Mouse (Mus musculus): ENCODE results near the gene Zbtb7a.
"Not testable (repeated sequence)": the region's sequence is repeated elsewhere in the genome, so short reads cannot be mapped to it uniquely, and the experiment has no call there.

Gene Zbtb7a

GRCm38 (mm10) chr10:81168521-81169244, 33.7 kb downstream of the Zbtb7a start:
- DNase-seq (ENCODE audit: low spot score in 2 of 2) = peak; percentile 88 to 92

GRCm38 (mm10) chr10:81169411-81169900, 34.4 kb downstream of the Zbtb7a start:
- not testable (repeated sequence) for DNase-seq (ENCODE audit: low spot score in 2 of 2)

- DNase-seq (ENCODE audit: low spot score in 2 of 2) = peak; percentile 83 to 94
Observed at GRCm38 (mm10) chr10:81173132-81173531, 38.1 kb downstream of the Zbtb7a start.

GRCm38 (mm10) chr10:81174617-81175344, 39.8 kb downstream of the Zbtb7a start:
- DNase-seq (ENCODE audit: low spot score in 2 of 2) = peak; percentile 91 to 97

GRCm38 (mm10) chr10:81175345-81175701, 40.3 kb downstream of the Zbtb7a start:
- not testable (repeated sequence) for DNase-seq (ENCODE audit: low spot score in 2 of 2)

GRCm38 (mm10) chr10:81175936-81176465, 41.0 kb downstream of the Zbtb7a start:
- DNase-seq (ENCODE audit: low spot score in 2 of 2) = no peak

GRCm38 (mm10) chr10:81176466-81177271, 41.6 kb downstream of the Zbtb7a start, which contains the start of gene Eef2:
Gene Eef2, plus strand, starts transcription at chr10:81176631.
- peak; percentile 100 for DNase-seq (ENCODE audit: low spot score in 2 of 2)

- DNase-seq (ENCODE audit: low spot score in 2 of 2) = no peak
Observed at GRCm38 (mm10) chr10:81177491-81177925, 42.5 kb downstream of the Zbtb7a start.

GRCm38 (mm10) chr10:81177958-81178712, 43.1 kb downstream of the Zbtb7a start:
- peak; percentile 69 to 89 for DNase-seq (ENCODE audit: low spot score in 2 of 2)

GRCm38 (mm10) chr10:81178927-81179326, 43.9 kb downstream of the Zbtb7a start:
- no peak for DNase-seq (ENCODE audit: low spot score in 2 of 2)

- DNase-seq (ENCODE audit: low spot score in 2 of 2) = no peak
Observed at GRCm38 (mm10) chr10:81179451-81180342, 44.7 kb downstream of the Zbtb7a start.

- DNase-seq (ENCODE audit: low spot score in 2 of 2) = no peak
Observed at GRCm38 (mm10) chr10:81180946-81181345, 45.9 kb downstream of the Zbtb7a start.

- not testable (repeated sequence) for DNase-seq (ENCODE audit: low spot score in 2 of 2)
Observed at GRCm38 (mm10) chr10:81181860-81182259, 46.8 kb downstream of the Zbtb7a start.

- peak; percentile 93 to 96 for DNase-seq (ENCODE audit: low spot score in 2 of 2)
Observed at GRCm38 (mm10) chr10:81182336-81183333, 47.6 kb downstream of the Zbtb7a start, which contains the start of gene Dapk3. Gene Dapk3, plus strand, starts transcription at chr10:81183005.

GRCm38 (mm10) chr10:81183805-81184204, 48.8 kb downstream of the Zbtb7a start, which contains the start of gene 4930442H23Rik:
Gene 4930442H23Rik, minus strand, starts transcription at chr10:81183849.
- DNase-seq (ENCODE audit: low spot score in 2 of 2) = no peak

- no peak for DNase-seq (ENCODE audit: low spot score in 2 of 2)
Observed at GRCm38 (mm10) chr10:81184765-81185164, 49.7 kb downstream of the Zbtb7a start.

- DNase-seq (ENCODE audit: low spot score in 2 of 2) = no peak
Observed at GRCm38 (mm10) chr10:81187161-81187560, 52.1 kb downstream of the Zbtb7a start.

GRCm38 (mm10) chr10:81189821-81190220, 54.8 kb downstream of the Zbtb7a start:
- DNase-seq (ENCODE audit: low spot score in 2 of 2) = no peak

Measured in spleen, postnatal 4 days (tissue).